Mouse (Mus musculus): Measurements from ENCODE around the gene Jade1.

- TF ChIP-seq GATA1 (IDR thresholded peaks at IDR 0.05; ENCODE audit: borderline replicate concordance, low read length), result no peak
- TF ChIP-seq FLI1 (IDR thresholded peaks at IDR 0.05; ENCODE audit: low read length), result no peak
These were observed 42.9 kb downstream of the Jade1 start for GRCm38 (mm10) chr3:41598412-41598811.

Measured in megakaryocyte, embryonic 14.5 days (primary cell).